Mouse (Mus musculus) stomach, postnatal 0 days (tissue): ENCODE measurements at regions not wholly inside any gene's neighbourhood (a gene's known extent, or its start where the extent isn't known, plus 50 kb on each side); places are given as distances from the start of the nearest gene placed in this dataset.

Experiments used
- ATAC-seq: fragments of 200-750 bp; cut with Nextera tagmentation; 2 replicates; pipeline ENCODE4 v1.8.0; 2017; ENCODE audit not compliant: low FRiP score, low TSS enrichment
- DNase-seq: peaks from one replicate; pipeline ENCODE4 v3.0.0-alpha.2; 2016; ENCODE audit warnings: low spot score
- H3K27ac ChIP-seq: fragments of 300-500 bp; sonication (generic); replicated peaks from 2 replicates; pipeline ENCODE4 v1.5.1; 2014; ENCODE audit warnings: mild to moderate bottlenecking, control low read depth
- H3K27me3 ChIP-seq: fragments of 300-500 bp; sonication (generic); 2 replicates; pipeline ENCODE4 v1.6.1; 2014; ENCODE audit warnings: low read length; ENCODE audit not compliant: control insufficient read depth, insufficient read depth
- H3K36me3 ChIP-seq: fragments of 300-500 bp; sonication (generic); 2 replicates; pipeline ENCODE4 v1.6.1; 2014; ENCODE audit warnings: low read length, mixed read lengths; ENCODE audit not compliant: control insufficient read depth, insufficient read depth
- H3K4me1 ChIP-seq: fragments of 300-500 bp; sonication (generic); replicated peaks from 2 replicates; pipeline ENCODE4 v1.6.1; 2014; ENCODE audit warnings: antibody characterized with exemption; ENCODE audit not compliant: control insufficient read depth, insufficient read depth
- H3K4me2 ChIP-seq: fragments of 300-500 bp; sonication (generic); replicated peaks from 2 replicates; pipeline ENCODE4 v1.6.1; 2014; ENCODE audit warnings: low read depth, mild to moderate bottlenecking, control low read depth, moderate library complexity
- H3K4me3 ChIP-seq: fragments of 300-500 bp; sonication (generic); 2 replicates; pipeline ENCODE4 v1.5.1; 2014; ENCODE audit warnings: low read depth, low read length, control low read depth
- H3K9ac ChIP-seq: fragments of 300-500 bp; sonication (generic); 2 replicates; pipeline ENCODE4 v1.6.1; 2014; ENCODE audit warnings: mild to moderate bottlenecking, low read length, control low read depth, mixed read lengths
- H3K9me3 ChIP-seq: fragments of 300-500 bp; sonication (generic); 2 replicates; pipeline ENCODE4 v1.6.1; 2016; ENCODE audit warnings: low read length; ENCODE audit not compliant: control insufficient read depth
- CTCF ChIP-seq: IDR thresholded peaks from 2 replicates; pipeline ENCODE4 v1.5.1; 2016; ENCODE audit warnings: antibody characterized with exemption, low read depth, mild to moderate bottlenecking, moderate library complexity
- EP300 ChIP-seq: optimal IDR thresholded peaks from 2 replicates; pipeline ENCODE3; 2016; ENCODE audit warnings: antibody characterized with exemption
- WGBS: fragments of 180-500 bp; shearing (Covaris S2); extraction: QIAGEN DNeasy Blood & Tissue Kit; methylation state at CpG from one replicate; pipeline ENCODE4 v1.1.7; 2014; 5-methylcytosine and 5-hydroxymethylcytosine counted together

GRCm38 (mm10) chr8:66785996-66786395, 74.0 kb upstream of the Naf1 start:
- no peaks in the 10 kb centered on the region for H3K9me3 ChIP-seq
- TF ChIP-seq EP300: no peak
- no peak for TF ChIP-seq CTCF
- H3K4me1 ChIP-seq: no peaks in the 10 kb centered on the region
- ATAC-seq: no peak
- no peak overlapping the region for H3K27ac ChIP-seq
- WGBS: 51% methylated on average over 3 of the region's 3 CpGs
- H3K4me2 ChIP-seq: no peak overlapping the region
- H3K27me3 ChIP-seq: no peaks in the 10 kb centered on the region
- H3K4me3 ChIP-seq: no peak overlapping the region
- H3K36me3 ChIP-seq: no peaks in the 10 kb centered on the region
- H3K9ac ChIP-seq: no peak overlapping the region
- DNase-seq: no peak
